Mouse (Mus musculus) liver, postnatal 0 days (tissue): Measurements from ENCODE around the gene Flvcr2. TPM values are rescaled to one million over a fixed set of nuclear protein-coding genes. Genes with fewer than 3 reads are reported as not detected.

Experiments used
- ATAC-seq: fragments of 200-750 bp; cut with Nextera tagmentation; 2 replicates; pipeline ENCODE4 v1.8.0; 2017; ENCODE audit warnings: mild to moderate bottlenecking, moderate library complexity
- DNase-seq: peaks from one replicate; pipeline ENCODE4 v3.0.0-alpha.2; 2016
- H3K27ac ChIP-seq: fragments of 300-500 bp; sonication (generic); 2 replicates; pipeline ENCODE4 v1.5.1; 2014; ENCODE audit warnings: antibody characterized with exemption, moderate library complexity, mild to moderate bottlenecking, low read depth
- H3K27me3 ChIP-seq: fragments of 300-500 bp; sonication (generic); 2 replicates; pipeline ENCODE4 v1.6.1; 2014; ENCODE audit warnings: low read length, control low read depth, mixed read lengths; ENCODE audit not compliant: insufficient read depth
- H3K36me3 ChIP-seq: fragments of 300-500 bp; sonication (generic); replicated peaks from 2 replicates; pipeline ENCODE4 v1.6.1; 2014; ENCODE audit warnings: mild to moderate bottlenecking, control low read depth, low read length, moderate library complexity, mixed read lengths; ENCODE audit not compliant: insufficient read depth
- H3K4me1 ChIP-seq: fragments of 300-500 bp; sonication (generic); 2 replicates; pipeline ENCODE4 v1.6.1; 2014; ENCODE audit warnings: antibody characterized with exemption, mild to moderate bottlenecking, control low read depth; ENCODE audit not compliant: insufficient read depth
- H3K4me2 ChIP-seq: fragments of 300-500 bp; sonication (generic); 2 replicates; pipeline ENCODE4 v1.6.1; 2014; ENCODE audit warnings: low read depth, mild to moderate bottlenecking, low read length, moderate library complexity, mixed read lengths
- H3K4me3 ChIP-seq: fragments of 300-500 bp; sonication (generic); 2 replicates; pipeline ENCODE4 v1.5.1; 2014; ENCODE audit warnings: low read depth, low read length
- H3K9ac ChIP-seq: fragments of 300-500 bp; sonication (generic); replicated peaks from 2 replicates; pipeline ENCODE4 v1.6.1; 2014; ENCODE audit warnings: mild to moderate bottlenecking, moderate library complexity
- H3K9me3 ChIP-seq: fragments of 300-500 bp; sonication (generic); 2 replicates; pipeline ENCODE4 v1.6.1; 2016; ENCODE audit warnings: mild to moderate bottlenecking, control low read depth, low read length, mixed read lengths
- CTCF ChIP-seq: sonication (generic); IDR thresholded peaks from 2 replicates; pipeline ENCODE4 v1.5.1; 2016; ENCODE audit warnings: antibody characterized with exemption, low read depth
- EP300 ChIP-seq: IDR thresholded peaks from 2 replicates; pipeline ENCODE4 v1.6.1; 2016; ENCODE audit warnings: antibody characterized with exemption, low read depth, mild to moderate bottlenecking
- WGBS: fragments of 180-500 bp; shearing (Covaris S2); extraction: QIAGEN DNeasy Blood & Tissue Kit; methylation state at CpG from one replicate; pipeline ENCODE4 v1.1.7; 2014; ENCODE audit not compliant: insufficient replicate concordance; 5-methylcytosine and 5-hydroxymethylcytosine counted together
- polyA plus RNA-seq: library from polyadenylated mRNA; unstranded; fragments of >200 nt; fragmentation: Nextera tagmentation; extraction: Ambion mirVana; gene quantifications from 2 replicates; pipeline ENCODE4 v1.2.1, GENCODE M21; 2015

Flvcr2 gene
- polyA plus RNA-seq, 1 experiment from 2014 or later, result 5.9 TPM

DNA sequence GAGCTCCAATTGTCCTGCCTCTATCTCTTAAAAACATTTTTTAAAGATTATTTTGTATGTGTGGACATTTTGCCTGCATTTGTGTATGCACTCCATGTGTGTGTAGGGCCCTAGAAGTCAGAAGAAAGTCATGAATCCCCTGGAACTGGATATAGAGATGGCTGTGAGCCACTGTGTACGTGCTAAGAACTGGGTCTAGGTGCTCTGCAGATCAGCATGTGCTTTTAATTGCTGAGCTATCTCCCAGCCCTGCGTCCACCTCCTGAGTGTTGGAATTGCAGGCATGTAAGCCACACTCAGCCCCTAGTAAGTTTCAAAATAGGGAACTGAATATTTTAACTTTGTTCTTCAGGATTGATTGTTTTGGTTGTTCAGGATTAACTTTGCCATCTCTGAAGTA lies 88.2 kb downstream of the Flvcr2 start:
- DNase-seq (no peak), ATAC-seq (no peak)
- no peak overlapping the region for H3K9ac ChIP-seq
- H3K4me1 ChIP-seq, result no peaks in the 10 kb centered on the region
- 85% methylated on average over 2 of the region's 2 CpGs for WGBS
- no peaks in the 10 kb centered on the region for H3K9me3 ChIP-seq
- no peak overlapping the region for H3K27ac ChIP-seq
- no peak for TF ChIP-seq EP300
- TF ChIP-seq CTCF, result no peak
- peaks cover 8% of the 10 kb centered on the region for H3K36me3 ChIP-seq
- H3K4me2 ChIP-seq, result no peak overlapping the region
- H3K27me3 ChIP-seq, result no peaks in the 10 kb centered on the region
- no peak overlapping the region for H3K4me3 ChIP-seq

DNA sequence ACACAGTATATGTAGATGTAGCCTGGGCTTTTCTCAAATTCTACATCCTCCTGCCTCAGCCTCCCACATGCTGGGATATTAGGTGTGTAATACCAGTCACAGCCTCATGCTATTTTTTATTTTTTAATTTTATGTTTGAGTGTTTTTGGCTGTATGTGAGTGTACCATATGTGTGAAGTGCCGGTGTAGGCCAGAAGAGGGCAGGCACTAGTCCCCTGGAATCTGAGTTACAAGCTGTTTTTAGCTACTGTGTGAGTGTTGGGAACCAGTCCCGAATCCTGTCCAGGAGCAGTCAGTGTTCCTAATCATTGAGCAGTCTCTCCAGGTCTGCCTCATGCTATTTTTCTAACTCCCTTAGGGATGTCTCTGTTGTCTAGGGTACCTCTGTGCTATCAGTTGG lies 91.4 kb downstream of the Flvcr2 start:
- Histone ChIP-seq H3K4me2 (no peak overlapping the region), H3K4me1 (no peaks in the 10 kb centered on the region), H3K4me3 (no peak overlapping the region), H3K9ac (no peak overlapping the region), H3K36me3 (peaks cover 11% of the 10 kb centered on the region; the same call in 1 of the 2 replicates), H3K27me3 (no peaks in the 10 kb centered on the region), H3K9me3 (no peaks in the 10 kb centered on the region), H3K27ac (no peak overlapping the region)
- no peak for DNase-seq
- TF ChIP-seq CTCF (no peak), EP300 (no peak)
- 82% methylated on average over 2 of the region's 2 CpGs for whole genome bisulfite sequencing
- no peak for ATAC-seq

- no peak for TF ChIP-seq EP300
- TF ChIP-seq CTCF, result no peak
- Histone ChIP-seq H3K27ac (no peak overlapping the region), H3K4me3 (no peak overlapping the region), H3K9me3 (no peaks in the 10 kb centered on the region), H3K4me2 (no peak overlapping the region), H3K27me3 (no peaks in the 10 kb centered on the region), H3K36me3 (peaks cover 18% of the 10 kb centered on the region), H3K4me1 (no peaks in the 10 kb centered on the region), H3K9ac (no peak overlapping the region)
- no peak for DNase-seq
- WGBS, result 71% methylated on average over 12 of the region's 12 CpGs
- ATAC-seq, result no peak
Observed at GRCm38 (mm10) chr12:85839371-85840000, 93.1 kb downstream of the Flvcr2 start.

- H3K4me1 ChIP-seq, result no peaks in the 10 kb centered on the region
- no peak overlapping the region for H3K27ac ChIP-seq
- H3K27me3 ChIP-seq, result no peaks in the 10 kb centered on the region
- WGBS, result 76% methylated on average over 7 of the region's 7 CpGs
- no peak for ATAC-seq
- no peaks in the 10 kb centered on the region for H3K9me3 ChIP-seq
- no peak overlapping the region for H3K4me2 ChIP-seq
- TF ChIP-seq CTCF (peak; percentile 64), EP300 (no peak)
- H3K4me3 ChIP-seq, result no peak overlapping the region
- H3K9ac ChIP-seq, result no peak overlapping the region
- no peak for DNase-seq
- peaks cover 19% of the 10 kb centered on the region for H3K36me3 ChIP-seq
Observed at GRCm38 (mm10) chr12:85848164-85848958, 102.0 kb downstream of the Flvcr2 start.

GRCm38 (mm10) chr12:85850661-85851060 lies 104.3 kb downstream of the Flvcr2 start:
- H3K9ac ChIP-seq, result no peak overlapping the region
- TF ChIP-seq CTCF (no peak), EP300 (no peak)
- peaks cover 7% of the 10 kb centered on the region for H3K36me3 ChIP-seq
- ATAC-seq (no peak), DNase-seq (no peak)
- H3K4me1 ChIP-seq, result no peaks in the 10 kb centered on the region
- H3K27me3 ChIP-seq, result no peaks in the 10 kb centered on the region
- WGBS, result 80% methylated on average over 8 of the region's 8 CpGs
- no peak overlapping the region for H3K4me3 ChIP-seq
- no peak overlapping the region for H3K4me2 ChIP-seq
- H3K9me3 ChIP-seq, result no peaks in the 10 kb centered on the region
- H3K27ac ChIP-seq, result no peak overlapping the region

GRCm38 (mm10) chr12:85853836-85854235 lies 107.5 kb downstream of the Flvcr2 start:
- Histone ChIP-seq H3K4me1 (no peaks in the 10 kb centered on the region), H3K27me3 (no peaks in the 10 kb centered on the region), H3K4me2 (no peak overlapping the region), H3K36me3 (peaks cover 2% of the 10 kb centered on the region; the same call in 1 of the 2 replicates), H3K9me3 (no peaks in the 10 kb centered on the region), H3K4me3 (no peak overlapping the region), H3K9ac (no peak overlapping the region), H3K27ac (no peak overlapping the region)
- 73% methylated on average over 4 of the region's 4 CpGs for WGBS
- DNase-seq (no peak), ATAC-seq (no peak)
- no peak for TF ChIP-seq EP300
- no peak for TF ChIP-seq CTCF
